Mouse (Mus musculus) right cerebral cortex, adult 2 months (tissue): ENCODE measurements around the gene Adpgk.

ENCODE experiments used
- DNase-seq, 2 experiments: peaks; one replicate each; pipeline ENCODE4 v3.0.0; 2021 to 2022; ENCODE audit warnings: low spot score in 2 of 2

Gene Adpgk

GRCm38 (mm10) chr9:59290957-59291687 lies at the start of gene Adpgk:
Adpgk (plus strand) TSS chr9:59291558.
- peak; percentile 97 to 99 for DNase-seq

GRCm38 (mm10) chr9:59245181-59245580 lies 46.2 kb upstream of the Adpgk start:
- no peak for DNase-seq

GRCm38 (mm10) chr9:59246456-59247029 lies 44.8 kb upstream of the Adpgk start:
- no peak for DNase-seq

- DNase-seq, result no peak
Measured at GRCm38 (mm10) chr9:59249359-59249758, 42.0 kb upstream of the Adpgk start.

GRCm38 (mm10) chr9:59250272-59250671 lies 41.1 kb upstream of the Adpgk start:
- DNase-seq, result no peak

GRCm38 (mm10) chr9:59254716-59255421 lies 36.5 kb upstream of the Adpgk start:
- no peak for DNase-seq

GRCm38 (mm10) chr9:59259806-59260454 lies 31.4 kb upstream of the Adpgk start:
- no peak for DNase-seq

GRCm38 (mm10) chr9:59266332-59266731 lies 25.0 kb upstream of the Adpgk start:
- DNase-seq, result no peak

GRCm38 (mm10) chr9:59269728-59270127 lies 21.6 kb upstream of the Adpgk start:
- peak; percentile 67 to 75 for DNase-seq

GRCm38 (mm10) chr9:59271081-59271480 lies 20.3 kb upstream of the Adpgk start:
- no peak for DNase-seq

GRCm38 (mm10) chr9:59271711-59272110 lies 19.6 kb upstream of the Adpgk start:
- DNase-seq, result no peak

GRCm38 (mm10) chr9:59273199-59273598 lies 18.2 kb upstream of the Adpgk start:
- DNase-seq, result no peak

- DNase-seq, result no peak
Measured at GRCm38 (mm10) chr9:59274846-59275455, 16.4 kb upstream of the Adpgk start.

- DNase-seq, result no peak
Measured at GRCm38 (mm10) chr9:59278199-59278598, 13.2 kb upstream of the Adpgk start.

- DNase-seq, result no peak
Measured at GRCm38 (mm10) chr9:59278694-59279093, 12.7 kb upstream of the Adpgk start.

GRCm38 (mm10) chr9:59280888-59281287 lies 10.5 kb upstream of the Adpgk start:
- DNase-seq, result no peak

GRCm38 (mm10) chr9:59281871-59282682 lies 9.3 kb upstream of the Adpgk start:
- DNase-seq, result peak; percentile 82 to 85

GRCm38 (mm10) chr9:59282683-59282986 lies 8.7 kb upstream of the Adpgk start:
- DNase-seq, result no peak

- DNase-seq, result no peak
Measured at GRCm38 (mm10) chr9:59285614-59286013, 5.7 kb upstream of the Adpgk start.

GRCm38 (mm10) chr9:59288058-59288457 lies 3.3 kb upstream of the Adpgk start:
- DNase-seq, result no peak

- no peak for DNase-seq
Measured at GRCm38 (mm10) chr9:59288685-59289410, 2.5 kb upstream of the Adpgk start.
